Mouse (Mus musculus) bone marrow, adult 2 months (tissue): Measurements from ENCODE around the gene Nfatc4.

Source experiments
- CTCF ChIP-seq: fragments of 200-500 bp; IDR thresholded peaks from 2 replicates; pipeline ENCODE4 v1.5.1; 2011; ENCODE audit warnings: low read length, control low read depth; ENCODE audit not compliant: control insufficient read depth, insufficient read depth
- POLR2A ChIP-seq: fragments of 200-500 bp; IDR thresholded peaks from 2 replicates; pipeline ENCODE4 v1.6.1; 2011; ENCODE audit warnings: low read depth, mild to moderate bottlenecking, control low read depth, low read length, borderline replicate concordance; ENCODE audit not compliant: control insufficient read depth

DNA sequence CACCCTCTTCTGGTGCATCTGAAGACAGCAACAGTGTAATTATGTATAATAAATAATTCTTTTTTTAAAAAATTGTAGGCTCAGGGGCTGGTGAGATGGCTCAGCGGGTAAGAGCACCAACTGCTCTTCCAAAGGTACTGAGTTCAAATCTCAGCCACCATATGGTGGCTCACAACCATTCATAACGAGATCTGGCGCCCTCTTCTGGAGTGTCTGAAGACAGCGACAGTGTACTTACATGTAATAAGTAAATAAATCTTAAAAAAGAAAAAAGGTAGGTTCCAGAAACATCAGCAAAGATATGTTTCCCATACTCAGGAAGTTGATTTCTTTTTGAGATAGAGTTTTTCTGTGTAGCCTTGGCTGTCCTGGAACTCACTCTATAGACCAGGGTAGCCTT is 19.9 kb downstream of the Nfatc4 start:
- TF ChIP-seq CTCF (no peak), POLR2A (no peak)
